Mouse (Mus musculus) leukemia stem cell, adult 10-12 weeks (primary cell): ENCODE measurements around the gene Fgr. TPM values are rescaled to one million over a fixed set of nuclear protein-coding genes. Genes with fewer than 3 reads are reported as not detected.

ENCODE experiments used
- polyA plus RNA-seq: library from polyadenylated mRNA; stranded (reverse); fragments of >175 nt; gene quantifications from 2 replicates; pipeline ENCODE4 v1.2.3, GENCODE M21; 2012; ENCODE audit warnings: low replicate concordance

The Fgr gene
- polyA plus RNA-seq: 3.7 and 6.5 TPM in 2 replicates

DNA sequence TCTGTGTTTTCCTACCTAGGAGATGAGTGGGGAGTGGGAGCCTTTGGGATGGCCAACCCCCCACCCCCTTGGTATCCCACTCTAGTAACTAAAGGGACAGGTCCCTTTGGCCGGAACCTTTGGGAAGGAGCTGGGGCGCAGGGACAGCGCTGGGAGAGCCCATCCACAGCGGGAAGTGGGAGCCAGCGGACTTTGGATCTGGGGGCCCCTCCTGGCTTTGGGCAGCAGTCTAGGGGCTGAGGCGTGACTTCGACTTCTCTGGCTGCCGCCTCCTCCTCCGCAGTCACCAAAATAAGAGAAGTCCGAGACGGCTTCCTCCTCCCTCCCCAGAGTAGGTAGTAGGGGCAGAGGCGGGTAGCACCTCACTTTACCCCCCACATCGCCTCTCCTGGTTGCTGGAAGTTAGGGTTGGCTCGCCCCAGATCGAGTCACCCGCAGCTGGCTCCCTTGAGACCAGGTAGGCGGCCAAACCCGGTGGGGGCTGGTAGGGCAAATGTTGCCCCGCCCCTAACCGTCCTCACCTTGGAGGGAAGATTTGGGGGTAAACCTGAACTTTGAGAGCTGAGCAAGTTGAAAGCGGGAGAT, at the start of gene Fgr:
Gene Fgr, plus strand, starts transcription at position 282 of the 585 bp plus-strand sequence.

DNA sequence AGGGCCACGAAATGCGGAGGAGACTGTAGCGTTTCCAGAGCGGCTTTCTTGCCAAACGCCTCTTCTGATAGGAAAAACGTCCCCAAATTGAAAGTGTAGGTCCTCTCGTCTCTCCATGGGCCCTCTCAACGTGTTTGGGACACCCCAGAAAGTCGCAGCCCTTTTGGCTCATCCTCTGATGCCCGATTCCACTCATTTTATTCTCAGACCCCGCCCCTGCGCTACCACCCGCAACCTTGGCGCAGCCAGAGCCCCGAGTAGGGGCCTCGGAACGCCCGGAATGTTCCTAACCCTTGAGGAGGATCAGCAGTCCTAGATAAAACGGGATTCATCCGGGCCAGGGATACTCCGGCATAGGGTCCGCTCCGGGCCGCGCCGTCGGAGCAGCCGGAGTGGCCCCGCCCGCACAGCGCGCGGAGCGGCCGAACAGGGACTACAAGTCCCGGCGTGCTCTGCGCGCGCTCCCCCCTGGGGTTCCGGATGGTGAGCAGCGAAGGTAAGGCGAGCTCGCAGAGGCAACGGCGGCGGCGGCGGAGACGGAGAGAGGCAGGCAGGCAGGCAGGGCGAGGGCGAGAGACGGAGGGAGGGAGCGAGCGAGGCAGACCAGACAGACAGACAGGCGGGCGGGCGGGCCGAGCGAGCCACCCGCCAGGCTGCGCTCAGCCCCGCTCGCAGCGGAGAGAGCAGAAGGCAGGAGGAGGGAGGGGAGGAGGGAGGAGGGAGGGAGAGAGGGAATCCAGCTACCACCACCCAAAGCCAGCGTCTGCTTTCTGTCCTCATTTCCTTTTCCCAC, 37.3 kb downstream of the Fgr start, which contains the start of gene Ahdc1:
Gene Ahdc1, plus strand, starts transcription at position 233 of the 793 bp plus-strand sequence.

Other genes with a start within 250 kb of the Fgr start
- gene Xkr8, start 241.5 kb upstream of the Fgr start, polyA plus RNA-seq: 0.10 and 0.45 TPM in 2 replicates
- 0.50 and 0.79 TPM in 2 replicates for gene Smpdl3b, start 216.8 kb upstream of the Fgr start, polyA plus RNA-seq
- gene Rpa2, start 205.8 kb upstream of the Fgr start, polyA plus RNA-seq: 21.7 and 66.7 TPM in 2 replicates
- 21.8 and 43.8 TPM in 2 replicates for gene Themis2, start 177.7 kb upstream of the Fgr start, polyA plus RNA-seq
- gene Ppp1r8, start 130.9 kb upstream of the Fgr start, polyA plus RNA-seq: 22.1 and 41.5 TPM in 2 replicates
- gene Stx12, start 89.6 kb upstream of the Fgr start, polyA plus RNA-seq: 3.8 and 9.0 TPM in 2 replicates
- gene Fam76a, start 51.5 kb upstream of the Fgr start, polyA plus RNA-seq: 4.7 and 34.5 TPM in 2 replicates
- gene Ahdc1, start 37.2 kb downstream of the Fgr start, polyA plus RNA-seq: 28.3 and 43.1 TPM in 2 replicates
- gene Wasf2, start 156.4 kb downstream of the Fgr start, polyA plus RNA-seq: 97.7 and 153 TPM in 2 replicates
- gene Cd164l2, start 238.0 kb downstream of the Fgr start, polyA plus RNA-seq: 0.84 and 1.1 TPM in 2 replicates
- gene Gpr3, start 238.4 kb downstream of the Fgr start, polyA plus RNA-seq: not detected in 2 replicates